Mouse (Mus musculus) neural tube, embryonic 12.5 days (tissue): ENCODE results near the gene Rgs6. TPM values are rescaled to one million over a fixed set of nuclear protein-coding genes. Genes with fewer than 3 reads are reported as not detected.

Source experiments
- ATAC-seq: fragments of 200-750 bp; cut with Nextera tagmentation; 2 replicates; pipeline ENCODE4 v1.8.0; 2017; ENCODE audit warnings: low read depth, mild to moderate bottlenecking, moderate TSS enrichment, moderate library complexity; ENCODE audit not compliant: low FRiP score
- H3K27ac ChIP-seq: fragments of 300-500 bp; sonication (generic); 2 replicates; pipeline ENCODE4 v1.5.1; 2016
- H3K27me3 ChIP-seq: fragments of 300-500 bp; sonication (generic); replicated peaks from 2 replicates; pipeline ENCODE4 v1.6.1; 2016; ENCODE audit warnings: mild to moderate bottlenecking
- H3K36me3 ChIP-seq: fragments of 300-500 bp; sonication (generic); 2 replicates; pipeline ENCODE4 v1.6.1; 2016; ENCODE audit warnings: mild to moderate bottlenecking
- H3K4me1 ChIP-seq: fragments of 300-500 bp; sonication (generic); 2 replicates; pipeline ENCODE4 v1.6.1; 2016
- H3K4me2 ChIP-seq: fragments of 300-500 bp; sonication (generic); replicated peaks from 2 replicates; pipeline ENCODE4 v1.6.1; 2016; ENCODE audit warnings: mild to moderate bottlenecking
- H3K4me3 ChIP-seq: fragments of 300-500 bp; sonication (generic); 2 replicates; pipeline ENCODE4 v1.5.1; 2016
- H3K9ac ChIP-seq: fragments of 300-500 bp; sonication (generic); 2 replicates; pipeline ENCODE4 v1.6.1; 2016; ENCODE audit warnings: mild to moderate bottlenecking
- H3K9me3 ChIP-seq: fragments of 300-500 bp; sonication (generic); 2 replicates; pipeline ENCODE4 v1.6.1; 2016; ENCODE audit warnings: mild to moderate bottlenecking
- WGBS: fragments of 180-500 bp; shearing (Covaris S2); methylation state at CpG from one replicate; pipeline ENCODE4 v1.1.7; 2016; 5-methylcytosine and 5-hydroxymethylcytosine counted together
- polyA plus RNA-seq: library from polyadenylated mRNA; unstranded; fragments of >200 nt; fragmentation: Nextera tagmentation; extraction: Ambion mirVana; gene quantifications from 2 replicates; pipeline ENCODE4 v1.2.1, GENCODE M21; 2016

Rgs6 gene
- polyA plus RNA-seq, 1 experiment from 2014 or later, result 0.75 TPM

- H3K9me3 ChIP-seq, result no peaks in the 10 kb centered on the region
- no peak overlapping the region for H3K27ac ChIP-seq
- H3K4me3 ChIP-seq, result no peak overlapping the region
- H3K9ac ChIP-seq, result no peak overlapping the region
- no peaks in the 10 kb centered on the region for H3K4me1 ChIP-seq
- WGBS, result 82% methylated on average over 1 of the region's 1 CpGs
- no peak overlapping the region for H3K4me2 ChIP-seq
- no peaks in the 10 kb centered on the region for H3K36me3 ChIP-seq
- no peaks in the 10 kb centered on the region for H3K27me3 ChIP-seq
- ATAC-seq, result no peak
These were observed 383.1 kb downstream of the Rgs6 start for GRCm38 (mm10) chr12:82971176-82971575.

- H3K9me3 ChIP-seq, result no peaks in the 10 kb centered on the region
- H3K27ac ChIP-seq, result no peak overlapping the region
- no peak overlapping the region for H3K4me2 ChIP-seq
- H3K4me1 ChIP-seq, result no peaks in the 10 kb centered on the region
- no peak overlapping the region for H3K4me3 ChIP-seq
- H3K36me3 ChIP-seq, result no peaks in the 10 kb centered on the region
- H3K9ac ChIP-seq, result no peak overlapping the region
- H3K27me3 ChIP-seq, result no peaks in the 10 kb centered on the region
- no peak for ATAC-seq
These were observed 384.6 kb downstream of the Rgs6 start for GRCm38 (mm10) chr12:82972661-82973060.

- 91% methylated on average over 3 of the region's 3 CpGs for WGBS
- no peak for ATAC-seq
These were observed 385.7 kb downstream of the Rgs6 start for GRCm38 (mm10) chr12:82973771-82974170.

GRCm38 (mm10) chr12:82978275-82978674 lies 390.2 kb downstream of the Rgs6 start:
- no peaks in the 10 kb centered on the region for H3K9me3 ChIP-seq
- 86% methylated on average over 3 of the region's 3 CpGs for WGBS
- no peak overlapping the region for H3K4me2 ChIP-seq
- no peak for ATAC-seq
- H3K27ac ChIP-seq, result no peak overlapping the region
- no peak overlapping the region for H3K9ac ChIP-seq
- no peaks in the 10 kb centered on the region for H3K4me1 ChIP-seq
- no peak overlapping the region for H3K4me3 ChIP-seq
- H3K36me3 ChIP-seq, result no peaks in the 10 kb centered on the region
- H3K27me3 ChIP-seq, result no peaks in the 10 kb centered on the region

More at GRCm38 (mm10) chr12:82973771-82974170, 385.7 kb downstream of the Rgs6 start:
- Histone ChIP-seq H3K27ac (no peak overlapping the region), H3K4me3 (no peak overlapping the region), H3K9ac (no peak overlapping the region), H3K36me3 (no peaks in the 10 kb centered on the region), H3K4me1 (no peaks in the 10 kb centered on the region), H3K27me3 (no peaks in the 10 kb centered on the region), H3K4me2 (no peak overlapping the region), H3K9me3 (no peaks in the 10 kb centered on the region)

DNA sequence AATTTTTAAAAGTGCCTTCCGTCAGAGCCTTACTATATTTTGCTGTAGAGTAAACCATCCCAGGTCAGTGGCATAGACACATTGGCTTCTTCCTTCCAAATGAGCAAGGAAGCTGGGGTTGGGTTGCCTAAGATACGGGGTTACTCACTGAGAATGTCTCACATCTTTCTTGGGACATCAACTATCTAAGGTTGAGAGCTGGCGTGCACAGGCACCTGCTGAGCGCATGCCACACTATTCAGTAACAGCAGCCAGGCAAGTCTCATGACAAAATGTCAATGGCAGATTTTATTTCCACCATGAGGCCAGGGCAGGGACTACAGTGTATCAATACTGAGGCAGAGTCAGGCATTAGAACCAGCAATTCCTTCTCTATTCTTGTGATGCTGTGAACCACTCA lies 394.6 kb downstream of the Rgs6 start:
- Histone ChIP-seq H3K9ac (no peak overlapping the region), H3K36me3 (no peaks in the 10 kb centered on the region), H3K27me3 (no peaks in the 10 kb centered on the region), H3K4me2 (no peak overlapping the region), H3K27ac (no peak overlapping the region), H3K4me1 (no peaks in the 10 kb centered on the region), H3K9me3 (no peaks in the 10 kb centered on the region), H3K4me3 (no peak overlapping the region)
- 90% methylated on average over 4 of the region's 4 CpGs for WGBS
- ATAC-seq, result no peak

- no peak overlapping the region for H3K9ac ChIP-seq
- whole genome bisulfite sequencing, result 87% methylated on average over 8 of the region's 8 CpGs
These were observed 397.2 kb downstream of the Rgs6 start for GRCm38 (mm10) chr12:82985300-82985699.

GRCm38 (mm10) chr12:82987661-82988060 lies 399.6 kb downstream of the Rgs6 start:
- no peak for ATAC-seq
- no peaks in the 10 kb centered on the region for H3K9me3 ChIP-seq
- no peaks in the 10 kb centered on the region for H3K27me3 ChIP-seq
- WGBS, result 92% methylated on average over 1 of the region's 1 CpGs
- no peak overlapping the region for H3K4me3 ChIP-seq
- no peak overlapping the region for H3K4me2 ChIP-seq
- H3K27ac ChIP-seq, result no peak overlapping the region
- no peaks in the 10 kb centered on the region for H3K4me1 ChIP-seq
- H3K9ac ChIP-seq, result no peak overlapping the region
- H3K36me3 ChIP-seq, result no peaks in the 10 kb centered on the region

More at GRCm38 (mm10) chr12:82985300-82985699, 397.2 kb downstream of the Rgs6 start:
- no peaks in the 10 kb centered on the region for H3K36me3 ChIP-seq
- H3K27me3 ChIP-seq, result no peaks in the 10 kb centered on the region
- no peaks in the 10 kb centered on the region for H3K9me3 ChIP-seq
- H3K27ac ChIP-seq, result no peak overlapping the region
- H3K4me2 ChIP-seq, result no peak overlapping the region
- no peak for ATAC-seq
- H3K4me3 ChIP-seq, result no peak overlapping the region
- no peaks in the 10 kb centered on the region for H3K4me1 ChIP-seq

DNA sequence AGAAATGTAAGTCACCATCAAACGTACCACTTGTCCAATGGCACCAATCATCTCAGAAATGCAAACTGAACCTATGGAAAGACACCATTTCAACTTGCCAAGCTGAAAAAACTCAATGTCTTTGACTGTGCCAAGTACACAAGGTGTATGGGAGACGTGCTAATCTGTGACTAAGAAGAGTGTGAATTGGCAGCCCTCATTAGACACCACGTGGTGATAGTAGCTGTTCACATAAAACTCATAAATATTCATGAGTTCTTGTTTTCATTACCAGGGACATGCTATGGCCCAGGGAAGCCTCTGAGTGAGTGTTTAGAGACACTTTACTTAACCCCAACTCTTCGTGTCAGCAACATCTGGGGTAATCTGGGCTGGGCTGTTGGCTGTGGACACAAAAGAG lies 405.8 kb downstream of the Rgs6 start:
- Histone ChIP-seq H3K9ac (no peak overlapping the region), H3K36me3 (no peaks in the 10 kb centered on the region), H3K4me2 (no peak overlapping the region), H3K27me3 (no peaks in the 10 kb centered on the region), H3K9me3 (no peaks in the 10 kb centered on the region), H3K4me3 (no peak overlapping the region), H3K4me1 (no peaks in the 10 kb centered on the region), H3K27ac (no peak overlapping the region)
- no peak for ATAC-seq
- WGBS, result 33% methylated on average over 4 of the region's 4 CpGs

DNA sequence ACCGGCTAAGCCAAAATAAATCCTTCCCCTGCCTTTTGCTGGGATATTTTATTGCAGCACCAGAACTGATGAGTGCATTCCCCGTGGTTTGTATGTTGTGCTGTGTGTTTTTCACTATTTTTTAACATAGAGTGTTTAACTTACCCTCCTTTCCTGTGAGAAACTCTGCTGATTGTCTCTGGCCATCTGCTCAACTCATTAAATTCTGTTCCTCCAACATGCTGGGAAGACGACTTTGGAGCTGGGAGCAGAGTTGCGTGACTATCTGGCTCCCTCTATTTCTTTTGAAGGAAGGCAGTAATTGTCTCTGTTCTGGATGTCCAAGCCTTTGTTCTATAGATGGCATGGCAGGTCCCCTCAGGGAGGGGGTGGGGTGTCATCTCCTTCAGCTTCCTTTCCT lies 408.7 kb downstream of the Rgs6 start:
- 23% methylated on average over 4 of the region's 4 CpGs for WGBS
- Histone ChIP-seq H3K27me3 (no peaks in the 10 kb centered on the region), H3K27ac (no peak overlapping the region), H3K36me3 (no peaks in the 10 kb centered on the region), H3K9ac (no peak overlapping the region), H3K4me2 (no peak overlapping the region), H3K9me3 (no peaks in the 10 kb centered on the region), H3K4me3 (no peak overlapping the region), H3K4me1 (no peaks in the 10 kb centered on the region)
- ATAC-seq, result no peak

DNA sequence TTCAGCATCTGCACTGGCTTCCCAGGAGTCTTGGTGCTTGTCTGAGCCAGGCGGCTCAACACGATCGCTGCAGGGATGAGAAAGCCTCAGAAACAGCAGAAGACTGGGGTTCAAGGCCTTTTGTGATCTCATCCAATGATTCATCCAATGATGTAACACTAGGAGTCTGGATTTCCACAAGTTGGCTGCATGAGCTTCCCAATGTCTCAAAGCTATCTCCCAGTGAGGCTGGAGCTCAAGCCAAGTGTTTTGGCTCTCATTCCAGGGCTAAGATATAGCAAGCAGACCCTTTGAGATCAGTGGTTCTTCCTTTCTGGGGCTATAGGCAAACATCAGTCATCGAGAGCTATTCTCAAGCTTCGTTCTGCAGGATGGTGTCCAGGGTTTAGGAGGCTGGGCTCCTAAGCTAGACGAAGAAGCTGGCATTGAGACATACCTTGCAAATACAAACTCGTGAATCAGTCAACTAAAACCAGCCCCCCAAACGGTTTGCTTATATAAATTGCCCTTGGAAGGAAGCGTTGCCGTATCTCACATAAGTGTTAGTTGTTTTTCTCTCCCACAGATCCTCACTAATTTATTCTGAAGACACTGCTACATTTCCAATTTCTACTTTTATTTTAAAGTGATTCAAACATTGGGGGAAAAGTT lies 410.7 kb downstream of the Rgs6 start:
- Histone ChIP-seq H3K4me3 (no peak overlapping the region), H3K27me3 (no peaks in the 10 kb centered on the region), H3K36me3 (no peaks in the 10 kb centered on the region), H3K4me1 (no peaks in the 10 kb centered on the region), H3K4me2 (no peak overlapping the region), H3K27ac (no peak overlapping the region), H3K9ac (no peak overlapping the region), H3K9me3 (no peaks in the 10 kb centered on the region)
- no peak for ATAC-seq
- 92% methylated on average over 10 of the region's 10 CpGs for WGBS

- no peak overlapping the region for H3K9ac ChIP-seq
- no peaks in the 10 kb centered on the region for H3K4me1 ChIP-seq
- H3K27me3 ChIP-seq, result no peaks in the 10 kb centered on the region
- H3K36me3 ChIP-seq, result no peaks in the 10 kb centered on the region
- WGBS, result 87% methylated on average over 7 of the region's 7 CpGs
- H3K4me2 ChIP-seq, result no peak overlapping the region
- no peak overlapping the region for H3K4me3 ChIP-seq
- no peaks in the 10 kb centered on the region for H3K9me3 ChIP-seq
- no peak for ATAC-seq
- H3K27ac ChIP-seq, result no peak overlapping the region
These were observed 411.4 kb downstream of the Rgs6 start for GRCm38 (mm10) chr12:82999333-83000032.

- no peak overlapping the region for H3K4me3 ChIP-seq
- no peak for ATAC-seq
- WGBS, result 87% methylated on average over 11 of the region's 11 CpGs
These were observed 412.0 kb downstream of the Rgs6 start for GRCm38 (mm10) chr12:83000033-83000570.

DNA sequence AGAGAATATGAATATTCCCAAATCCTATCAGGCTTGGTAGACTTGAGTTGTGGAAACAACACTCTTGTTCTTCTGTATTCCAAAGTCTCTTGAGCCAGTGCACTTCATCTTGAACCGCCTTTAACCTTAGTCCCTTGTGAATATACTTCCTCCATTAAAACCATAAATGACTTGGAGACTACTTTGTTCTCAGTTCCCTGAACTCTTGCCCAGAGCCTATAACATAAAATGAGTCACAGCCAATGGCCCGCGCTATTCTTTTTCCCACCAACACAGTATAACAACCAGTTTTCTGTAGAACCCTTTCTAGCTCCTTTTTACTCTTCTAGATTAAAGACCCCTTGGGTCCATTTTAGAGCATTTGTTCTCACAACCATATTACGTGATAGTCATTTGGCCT lies 412.9 kb downstream of the Rgs6 start:
- Histone ChIP-seq H3K27ac (no peak overlapping the region), H3K27me3 (no peaks in the 10 kb centered on the region), H3K9me3 (no peaks in the 10 kb centered on the region), H3K4me2 (no peak overlapping the region), H3K36me3 (no peaks in the 10 kb centered on the region), H3K4me3 (no peak overlapping the region), H3K9ac (no peak overlapping the region), H3K4me1 (no peaks in the 10 kb centered on the region)
- ATAC-seq, result no peak
- 89% methylated on average over 4 of the region's 4 CpGs for WGBS

More at GRCm38 (mm10) chr12:83000033-83000570, 412.0 kb downstream of the Rgs6 start:
- no peaks in the 10 kb centered on the region for H3K9me3 ChIP-seq
- no peak overlapping the region for H3K4me2 ChIP-seq
- no peak overlapping the region for H3K9ac ChIP-seq
- no peaks in the 10 kb centered on the region for H3K27me3 ChIP-seq
- no peaks in the 10 kb centered on the region for H3K4me1 ChIP-seq
- no peak overlapping the region for H3K27ac ChIP-seq
- no peaks in the 10 kb centered on the region for H3K36me3 ChIP-seq
